Mouse (Mus musculus) E14TG2a.4 (cell line): ENCODE measurements at regions not wholly inside any gene's neighbourhood (a gene's known extent, or its start where the extent isn't known, plus 50 kb on each side); places are given as distances from the start of the nearest gene placed in this dataset.

Source experiments
- H3K27me3 ChIP-seq: 2 replicates; pipeline ENCODE4 v1.6.1; 2014; ENCODE audit warnings: low read length, control low read depth; ENCODE audit not compliant: insufficient read depth
- H3K36me3 ChIP-seq: 2 replicates; pipeline ENCODE4 v1.6.1; 2014; ENCODE audit warnings: low read length, control low read depth; ENCODE audit not compliant: insufficient read depth
- H3K4me1 ChIP-seq: replicated peaks from 2 replicates; pipeline ENCODE4 v1.6.1; 2014; ENCODE audit warnings: low read depth, low read length, control low read depth
- H3K4me3 ChIP-seq: replicated peaks from 2 replicates; pipeline ENCODE4 v1.5.1; 2014; ENCODE audit warnings: mild to moderate bottlenecking, low read length
- H3K9me3 ChIP-seq: 2 replicates; pipeline ENCODE4 v1.6.1; 2014; ENCODE audit warnings: low read length, control low read depth
- CTCF ChIP-seq: conservative IDR thresholded peaks from 2 replicates; pipeline ENCODE4 v1.5.1; 2014; ENCODE audit warnings: low read length
- NANOG ChIP-seq: IDR thresholded peaks from 2 replicates; pipeline ENCODE4 v1.6.1; 2014; ENCODE audit warnings: borderline replicate concordance, low read length, mixed read lengths
- POU5F1 ChIP-seq: IDR thresholded peaks from 2 replicates; pipeline ENCODE4 v1.6.1; 2014; ENCODE audit warnings: low read length, borderline replicate concordance

DNA sequence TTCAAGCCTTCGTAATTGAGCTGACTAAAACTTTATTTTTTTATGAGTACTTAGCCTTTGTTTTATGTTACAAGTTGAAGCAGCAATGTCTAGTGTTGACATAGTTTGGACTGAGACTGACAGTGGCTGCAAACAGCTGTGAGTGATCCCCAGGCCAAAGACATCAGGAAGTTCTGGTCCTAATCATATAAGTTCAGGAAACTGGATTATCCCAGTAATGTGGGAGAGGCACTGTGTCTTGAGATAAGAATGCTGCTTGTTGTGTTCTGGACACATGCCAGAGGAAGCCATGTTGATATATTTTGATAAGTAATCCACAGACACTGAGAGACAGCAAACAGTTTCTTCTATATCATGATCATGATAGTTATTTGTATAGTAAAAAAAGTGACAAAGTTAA is 153.4 kb downstream of the Lrriq3 start:
- Histone ChIP-seq H3K36me3 (no peaks in the 10 kb centered on the region), H3K4me1 (no peaks in the 10 kb centered on the region), H3K4me3 (no peak overlapping the region), H3K9me3 (no peaks in the 10 kb centered on the region), H3K27me3 (no peaks in the 10 kb centered on the region)
- no peak for TF ChIP-seq CTCF

DNA sequence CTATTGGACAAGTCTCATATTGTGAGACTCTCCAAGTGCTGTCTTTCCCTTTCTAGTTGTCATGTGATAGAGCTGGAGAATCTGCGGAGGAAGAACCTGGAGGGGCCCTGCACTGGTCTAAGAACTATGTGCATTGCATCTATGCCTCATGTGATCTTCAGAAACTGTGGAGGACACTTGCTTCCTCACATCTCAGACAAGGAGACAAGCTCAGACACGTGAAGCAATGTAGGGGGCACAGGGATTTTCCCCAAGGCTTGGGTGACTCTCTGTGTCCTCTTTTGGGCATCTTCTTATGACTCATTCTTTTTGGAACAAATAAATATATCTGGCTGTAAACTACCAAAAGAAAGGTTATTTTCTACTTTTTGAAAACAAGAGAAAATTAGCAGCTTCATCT is 153.9 kb downstream of the Lrriq3 start:
- H3K4me3 ChIP-seq: no peak overlapping the region
- no peaks in the 10 kb centered on the region for H3K4me1 ChIP-seq
- no peaks in the 10 kb centered on the region for H3K36me3 ChIP-seq
- peaks cover 4% of the 10 kb centered on the region for H3K9me3 ChIP-seq
- TF ChIP-seq POU5F1 (no peak), CTCF (no peak), NANOG (no peak)
- no peaks in the 10 kb centered on the region for H3K27me3 ChIP-seq

DNA sequence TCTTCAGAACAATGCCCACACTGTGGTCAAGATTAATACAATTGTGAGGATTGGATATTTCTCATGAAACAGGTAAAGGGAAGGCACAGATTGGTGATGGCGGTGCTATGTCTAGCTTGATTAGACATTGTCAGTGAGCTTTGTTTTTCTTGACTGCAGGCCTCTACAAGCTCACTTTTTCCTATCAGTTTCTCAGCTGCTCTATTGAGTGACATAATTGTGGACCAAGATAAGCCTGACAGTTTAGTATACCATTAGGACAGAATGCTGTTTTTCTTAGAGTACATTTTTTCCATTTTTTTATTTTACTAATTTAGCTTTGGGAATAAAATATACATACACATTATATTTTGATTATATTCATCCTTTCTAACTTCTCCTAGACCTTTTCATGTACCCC is 154.7 kb downstream of the Lrriq3 start:
- H3K36me3 ChIP-seq: no peaks in the 10 kb centered on the region
- TF ChIP-seq POU5F1: no peak
- TF ChIP-seq CTCF: no peak
- TF ChIP-seq NANOG: no peak
- H3K27me3 ChIP-seq: no peaks in the 10 kb centered on the region
- H3K4me1 ChIP-seq: no peaks in the 10 kb centered on the region
- H3K4me3 ChIP-seq: no peak overlapping the region
- peaks cover 10% of the 10 kb centered on the region for H3K9me3 ChIP-seq

DNA sequence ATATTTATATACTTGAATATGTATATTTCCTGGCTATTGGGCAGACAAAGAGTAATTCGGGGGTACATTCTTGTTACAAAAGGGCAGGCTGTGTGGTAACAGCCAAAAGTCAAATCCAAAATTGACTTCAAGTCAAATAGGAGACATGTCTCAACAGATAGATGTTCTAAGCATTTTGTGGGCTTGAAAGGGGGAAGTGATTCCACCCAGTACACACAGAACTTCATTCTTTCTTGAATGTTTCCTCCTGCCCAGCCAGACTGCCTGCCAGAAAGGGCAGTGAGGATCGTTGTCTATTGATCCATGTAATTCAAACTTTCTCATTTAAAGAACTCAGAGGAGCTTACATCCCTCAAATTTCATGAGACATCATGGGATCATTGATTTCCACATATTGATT is 157.7 kb downstream of the Lrriq3 start:
- Histone ChIP-seq H3K4me1 (no peaks in the 10 kb centered on the region), H3K36me3 (no peaks in the 10 kb centered on the region), H3K9me3 (peaks cover 10% of the 10 kb centered on the region), H3K4me3 (no peak overlapping the region), H3K27me3 (no peaks in the 10 kb centered on the region)
- no peak for TF ChIP-seq POU5F1
- TF ChIP-seq NANOG: no peak
- TF ChIP-seq CTCF: no peak

DNA sequence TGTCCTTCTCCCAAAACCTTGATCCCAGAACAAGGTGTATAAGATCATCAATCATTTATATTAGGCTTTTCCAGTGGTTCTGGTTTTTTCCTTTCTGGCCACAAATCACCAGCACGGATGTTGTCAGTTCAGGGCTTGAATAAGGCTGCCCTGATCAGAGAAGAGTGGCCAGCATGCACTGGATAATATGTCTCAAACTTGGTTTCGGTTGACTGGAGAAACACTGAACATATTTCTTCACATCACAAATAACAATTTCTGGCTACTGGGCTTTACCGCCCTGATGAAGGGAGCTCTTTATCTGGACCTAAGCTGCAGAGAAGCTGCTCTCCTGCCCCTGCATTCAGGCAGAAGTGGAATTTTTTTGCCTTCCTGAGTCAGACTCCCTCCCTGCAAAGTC is 205.0 kb downstream of the Lrriq3 start:
- peaks cover 18% of the 10 kb centered on the region for H3K9me3 ChIP-seq
- TF ChIP-seq CTCF (no peak), POU5F1 (no peak), NANOG (no peak)

DNA sequence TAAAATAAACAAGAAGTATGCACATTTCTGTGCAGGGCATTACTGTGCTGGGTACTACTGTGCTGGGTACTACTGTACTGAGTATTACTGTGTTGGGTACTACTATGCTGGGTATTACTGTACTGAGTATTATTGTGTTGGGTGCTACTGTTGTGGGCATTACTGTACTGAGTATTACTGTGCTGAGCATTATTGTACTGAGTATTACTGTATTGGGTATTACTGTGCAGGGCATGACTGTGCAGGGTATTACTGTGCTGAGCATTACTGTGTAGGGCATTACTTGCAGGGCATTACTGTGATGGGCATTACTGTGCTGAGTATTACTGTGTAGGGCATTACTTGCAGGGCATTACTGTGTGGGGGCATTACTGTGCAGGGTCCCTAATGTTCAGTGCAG is 205.5 kb downstream of the Lrriq3 start:
- no peak overlapping the region for H3K4me3 ChIP-seq
- TF ChIP-seq POU5F1: no peak
- no peaks in the 10 kb centered on the region for H3K36me3 ChIP-seq
- H3K4me1 ChIP-seq: no peaks in the 10 kb centered on the region
- no peaks in the 10 kb centered on the region for H3K27me3 ChIP-seq
- peaks cover 18% of the 10 kb centered on the region for H3K9me3 ChIP-seq

More for the DNA sequence above, 205.0 kb downstream of the Lrriq3 start:
- H3K27me3 ChIP-seq: no peaks in the 10 kb centered on the region
- no peaks in the 10 kb centered on the region for H3K4me1 ChIP-seq
- H3K36me3 ChIP-seq: no peaks in the 10 kb centered on the region
- H3K4me3 ChIP-seq: no peak overlapping the region

DNA sequence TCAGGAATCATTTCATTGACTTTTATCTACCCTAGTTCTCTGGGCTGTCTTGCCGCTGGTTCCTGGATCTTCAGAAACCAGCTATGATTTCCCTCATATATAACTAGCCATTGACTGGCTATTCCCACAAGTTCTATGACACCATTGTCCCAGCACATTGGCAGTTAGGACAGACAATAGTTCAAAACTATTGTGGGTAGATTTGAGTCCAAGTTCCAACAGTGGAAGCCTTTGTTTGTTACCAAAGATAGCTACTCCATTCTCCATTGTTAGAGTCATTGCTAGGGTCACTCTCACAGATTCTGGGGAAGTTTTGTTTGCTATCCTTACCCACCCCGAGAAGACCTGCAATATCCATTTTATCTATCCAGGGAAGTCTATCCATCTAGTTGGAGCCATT is 229.1 kb downstream of the Lrriq3 start:
- H3K4me3 ChIP-seq: no peak overlapping the region
- no peak for TF ChIP-seq POU5F1
- no peak for TF ChIP-seq NANOG
- TF ChIP-seq CTCF: no peak
- H3K36me3 ChIP-seq: no peaks in the 10 kb centered on the region
- H3K27me3 ChIP-seq: no peaks in the 10 kb centered on the region
- H3K4me1 ChIP-seq: no peaks in the 10 kb centered on the region
- no peaks in the 10 kb centered on the region for H3K9me3 ChIP-seq

DNA sequence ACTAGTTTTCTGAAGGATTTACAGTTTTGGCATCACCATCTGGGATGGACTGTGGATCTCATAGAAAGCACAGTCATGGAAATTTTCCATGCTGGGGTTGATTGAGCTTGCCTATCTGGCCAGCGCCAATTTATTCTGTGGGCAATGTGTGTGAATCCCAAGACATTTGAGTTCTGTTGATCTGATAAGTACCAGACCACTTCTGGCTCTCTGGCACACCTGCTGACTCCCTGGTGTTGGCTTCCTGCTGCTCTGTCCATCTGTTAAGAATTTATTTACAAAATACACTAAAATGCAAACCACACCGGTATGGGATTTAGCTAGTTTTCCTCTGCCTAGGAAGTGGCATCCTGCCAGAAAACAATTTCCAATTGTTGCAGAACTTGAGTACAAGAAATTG is 236.5 kb downstream of the Lrriq3 start:
- Histone ChIP-seq H3K4me1 (no peaks in the 10 kb centered on the region), H3K9me3 (no peaks in the 10 kb centered on the region), H3K27me3 (no peaks in the 10 kb centered on the region), H3K4me3 (no peak overlapping the region), H3K36me3 (no peaks in the 10 kb centered on the region)
- TF ChIP-seq NANOG (no peak), CTCF (no peak), POU5F1 (no peak)

DNA sequence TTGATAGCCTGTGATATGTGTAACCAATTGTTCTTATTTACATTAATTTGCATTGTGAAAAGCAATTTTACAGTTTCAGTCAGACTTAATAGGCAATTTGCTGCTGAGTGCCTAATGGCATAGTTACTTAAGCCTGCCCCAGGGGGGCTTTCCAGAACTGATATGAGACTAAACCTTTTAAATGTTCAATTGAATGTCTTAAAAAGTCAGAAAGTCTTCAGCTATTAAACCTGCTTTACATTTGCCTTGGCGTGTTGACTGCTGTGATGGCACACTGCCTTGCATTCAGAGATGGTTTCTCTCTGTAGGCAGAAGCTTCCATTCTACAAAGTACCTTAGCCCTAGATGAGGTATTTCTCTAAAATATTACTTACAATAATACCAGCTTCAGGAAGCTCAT is 256.0 kb downstream of the Lrriq3 start:
- TF ChIP-seq POU5F1: no peak
- no peak for TF ChIP-seq NANOG
- no peak for TF ChIP-seq CTCF
- Histone ChIP-seq H3K27me3 (no peaks in the 10 kb centered on the region), H3K4me3 (no peak overlapping the region), H3K4me1 (no peaks in the 10 kb centered on the region), H3K36me3 (no peaks in the 10 kb centered on the region), H3K9me3 (no peaks in the 10 kb centered on the region)

DNA sequence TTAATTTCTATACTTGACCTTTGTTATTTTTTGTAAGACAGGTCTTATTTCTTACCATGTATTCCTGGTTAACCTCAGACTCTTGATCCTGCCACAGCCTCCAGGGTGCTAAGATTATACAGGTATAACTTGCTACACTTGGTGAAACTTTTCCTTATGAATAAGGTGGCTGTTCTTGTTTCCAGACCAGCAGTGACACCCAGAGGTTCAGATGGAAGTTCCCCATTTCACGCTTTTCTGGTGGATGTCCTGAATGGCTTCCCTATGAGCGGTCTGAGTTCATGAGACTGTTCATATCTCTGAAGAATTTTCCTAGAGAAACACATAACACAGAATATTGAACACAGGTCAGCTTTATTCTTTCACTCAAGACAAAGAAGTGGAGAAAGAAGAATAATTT is 258.4 kb downstream of the Lrriq3 start:
- H3K4me3 ChIP-seq: no peak overlapping the region
- H3K36me3 ChIP-seq: no peaks in the 10 kb centered on the region
- no peaks in the 10 kb centered on the region for H3K27me3 ChIP-seq
- H3K9me3 ChIP-seq: no peaks in the 10 kb centered on the region
- TF ChIP-seq CTCF: no peak
- no peak for TF ChIP-seq NANOG
- no peak for TF ChIP-seq POU5F1
- no peaks in the 10 kb centered on the region for H3K4me1 ChIP-seq
